Mouse (Mus musculus): ENCODE measurements around the gene Slc5a4b. TPM values are rescaled to one million over a fixed set of nuclear protein-coding genes. Genes with fewer than 3 reads are reported as not detected.

Gene Slc5a4b
- polyA plus RNA-seq, 1 experiment: not detected

DNA sequence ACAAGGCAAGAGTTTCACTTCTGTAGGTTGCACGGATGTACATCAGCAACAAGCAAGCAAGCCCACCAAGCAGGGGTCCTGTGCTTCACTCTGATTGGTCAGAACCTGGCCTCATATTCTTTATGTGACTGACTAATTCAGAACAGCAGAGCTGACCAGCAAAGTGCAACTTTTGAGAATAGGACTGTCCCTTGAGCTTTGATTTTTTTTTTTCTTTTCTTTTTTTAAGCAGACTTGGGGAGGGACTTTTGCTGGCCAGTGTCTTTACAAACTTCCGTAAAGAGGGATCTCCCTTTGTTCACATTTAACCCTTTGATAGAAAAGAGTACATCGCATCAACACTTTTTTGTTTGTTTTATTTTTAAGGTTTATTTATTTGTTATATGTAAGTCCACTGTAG lies 100.9 kb downstream of the Slc5a4b start:
- TF ChIP-seq GATA1 (IDR thresholded peaks at IDR 0.05; ENCODE audit: borderline replicate concordance, low read length): no peak
- TF ChIP-seq FLI1 (IDR thresholded peaks at IDR 0.05; ENCODE audit: low read length): no peak
- Histone ChIP-seq H3K36me3 (replicated peaks; ENCODE audit: low read length) (no peaks in the 10 kb centered on the region), H3K27me3 (replicated peaks) (peaks cover 6% of the 10 kb centered on the region), H3K4me1 (peaks cover 11% of the 10 kb centered on the region), H3K4me3 (replicated peaks) (no peak overlapping the region), H3K9me3 (peaks cover 18% of the 10 kb centered on the region; the same call in 1 of the 2 replicates)

Other genes with a start within 250 kb of the Slc5a4b start
- gene Derl3, start 217.5 kb downstream of the Slc5a4b start, polyA plus RNA-seq (2012; ENCODE audit: insufficient read depth, low replicate concordance): 1.2 and 44.8 TPM in 2 replicates
- gene Smarcb1, start 189.3 kb downstream of the Slc5a4b start, polyA plus RNA-seq (2012; ENCODE audit: insufficient read depth, low replicate concordance): 241 and 345 TPM in 2 replicates
- gene Chchd10, start 177.8 kb downstream of the Slc5a4b start, polyA plus RNA-seq (2012; ENCODE audit: insufficient read depth, low replicate concordance): 113 and 164 TPM in 2 replicates
- 0.19 TPM in 1 of 2 replicates, not detected in the other for gene Mmp11, start 174.5 kb downstream of the Slc5a4b start, polyA plus RNA-seq (2012; ENCODE audit: insufficient read depth, low replicate concordance)
- gene Gm867, start 170.3 kb downstream of the Slc5a4b start, polyA plus RNA-seq (2012; ENCODE audit: insufficient read depth, low replicate concordance): not detected in 2 replicates
- not detected in 2 replicates for gene Vpreb3, start 167.9 kb downstream of the Slc5a4b start, polyA plus RNA-seq (2012; ENCODE audit: insufficient read depth, low replicate concordance)
- not detected in 2 replicates for gene Gm5134, start 156.4 kb downstream of the Slc5a4b start, polyA plus RNA-seq (2012; ENCODE audit: insufficient read depth, low replicate concordance)
- gene Zfp280b, start 78.3 kb downstream of the Slc5a4b start, polyA plus RNA-seq (2012; ENCODE audit: insufficient read depth, low replicate concordance): 0.64 and 3.0 TPM in 2 replicates
- gene Slc5a4a, start 36.5 kb upstream of the Slc5a4b start, polyA plus RNA-seq (2012; ENCODE audit: insufficient read depth, low replicate concordance): not detected in 2 replicates
- 11.5 and 19.6 TPM in 2 replicates for gene Prmt2, start 126.9 kb upstream of the Slc5a4b start, polyA plus RNA-seq (2012; ENCODE audit: insufficient read depth, low replicate concordance)
- not detected in 2 replicates for gene S100b, start 142.9 kb upstream of the Slc5a4b start, polyA plus RNA-seq (2012; ENCODE audit: insufficient read depth, low replicate concordance)
- 2.1 and 6.7 TPM in 2 replicates for gene Dip2a, start 234.3 kb upstream of the Slc5a4b start, polyA plus RNA-seq (2012; ENCODE audit: insufficient read depth, low replicate concordance)

Measured in megakaryocyte, embryonic 14.5 days (primary cell).